Mouse (Mus musculus): ENCODE measurements around the gene Rora. TPM values are rescaled to one million over a fixed set of nuclear protein-coding genes. Genes with fewer than 3 reads are reported as not detected.
"Not testable (repeated sequence)": the region's sequence is repeated elsewhere in the genome, so short reads cannot be mapped to it uniquely, and the experiment has no call there.

Gene Rora
- polyA plus RNA-seq, 1 experiment = 4.5 TPM

DNA sequence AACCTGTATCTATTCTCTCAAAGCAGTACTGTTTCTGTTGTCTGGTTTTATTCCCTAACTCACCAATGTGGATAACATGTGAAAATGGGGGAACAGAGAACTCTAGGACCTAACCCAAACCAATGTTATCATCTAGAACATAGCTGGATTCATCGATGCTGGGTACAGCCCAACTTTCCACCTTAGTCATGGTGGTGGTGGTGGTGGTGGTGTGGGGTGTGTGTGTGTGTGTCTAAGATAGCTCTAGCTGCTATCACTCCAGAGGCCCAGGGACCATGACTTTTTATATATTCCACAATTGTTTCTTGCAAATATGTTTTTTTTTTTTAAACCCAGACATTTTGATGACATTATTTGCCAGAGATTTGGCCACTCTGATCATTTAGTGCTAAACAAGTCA lies 433.7 kb downstream of the Rora start:
- H3K27ac ChIP-seq (ENCODE audit: insufficient read depth, low read depth, low read length) = no peak overlapping the region
- no peaks in the 10 kb centered on the region for H3K36me3 ChIP-seq (ENCODE audit: control insufficient read depth, insufficient read depth, low read length)
- no peaks in the 10 kb centered on the region for H3K27me3 ChIP-seq (ENCODE audit: control insufficient read depth, insufficient read depth, low read length)
- no peaks in the 10 kb centered on the region; the same call in 1 of the 2 replicates for H3K4me1 ChIP-seq (ENCODE audit: control insufficient read depth, insufficient read depth, insufficient read length, low read length)
- no peak for TF ChIP-seq POLR2A (IDR thresholded peaks at IDR 0.05; ENCODE audit: low read depth, low read length)
- TF ChIP-seq CTCF (IDR thresholded peaks at IDR 0.05; ENCODE audit: extremely low read depth, insufficient read length, insufficient replicate concordance, low read depth, low read length) = no peak
- no peak overlapping the region for H3K4me3 ChIP-seq (ENCODE audit: low read depth, low read length)
- 90% methylated on average over 1 of the region's 1 CpGs for WGBS

DNA sequence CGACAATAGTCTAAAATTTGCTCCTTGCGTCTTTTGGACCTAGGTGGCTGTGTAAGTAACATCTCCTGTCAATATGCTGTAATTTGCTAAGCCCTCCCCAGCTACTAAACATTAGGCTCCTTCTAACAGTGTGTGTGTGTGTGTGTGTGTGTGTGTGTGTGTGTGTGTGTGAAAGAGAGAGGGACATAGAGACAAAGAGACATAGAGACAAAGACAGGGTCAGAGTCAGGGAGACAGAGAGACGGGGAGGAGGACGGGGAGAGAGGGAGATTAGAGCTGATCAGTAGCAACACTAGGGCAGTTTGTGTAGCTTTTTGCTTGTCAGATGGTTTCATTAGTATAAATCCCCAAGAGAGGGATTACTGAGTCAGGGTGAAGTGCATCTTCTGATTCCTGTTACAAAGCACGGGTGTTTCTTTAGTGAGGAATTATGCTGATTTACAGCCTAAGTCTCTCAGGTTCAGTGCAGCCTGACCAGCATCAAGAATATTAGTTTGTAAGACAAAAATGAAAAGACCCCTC lies 437.2 kb downstream of the Rora start:
- Histone ChIP-seq H3K27ac (ENCODE audit: insufficient read depth, low read depth, low read length) (no peak overlapping the region), H3K4me1 (ENCODE audit: control insufficient read depth, insufficient read depth, insufficient read length, low read length) (no peaks in the 10 kb centered on the region; the same call in 1 of the 2 replicates), H3K36me3 (ENCODE audit: control insufficient read depth, insufficient read depth, low read length) (no peaks in the 10 kb centered on the region), H3K27me3 (ENCODE audit: control insufficient read depth, insufficient read depth, low read length) (no peaks in the 10 kb centered on the region), H3K4me3 (ENCODE audit: low read depth, low read length) (no peak overlapping the region)
- TF ChIP-seq CTCF (IDR thresholded peaks at IDR 0.05; ENCODE audit: extremely low read depth, insufficient read length, insufficient replicate concordance, low read depth, low read length) (no peak), POLR2A (IDR thresholded peaks at IDR 0.05; ENCODE audit: low read depth, low read length) (no peak)
- WGBS = 86% methylated on average over 5 of the region's 5 CpGs

DNA sequence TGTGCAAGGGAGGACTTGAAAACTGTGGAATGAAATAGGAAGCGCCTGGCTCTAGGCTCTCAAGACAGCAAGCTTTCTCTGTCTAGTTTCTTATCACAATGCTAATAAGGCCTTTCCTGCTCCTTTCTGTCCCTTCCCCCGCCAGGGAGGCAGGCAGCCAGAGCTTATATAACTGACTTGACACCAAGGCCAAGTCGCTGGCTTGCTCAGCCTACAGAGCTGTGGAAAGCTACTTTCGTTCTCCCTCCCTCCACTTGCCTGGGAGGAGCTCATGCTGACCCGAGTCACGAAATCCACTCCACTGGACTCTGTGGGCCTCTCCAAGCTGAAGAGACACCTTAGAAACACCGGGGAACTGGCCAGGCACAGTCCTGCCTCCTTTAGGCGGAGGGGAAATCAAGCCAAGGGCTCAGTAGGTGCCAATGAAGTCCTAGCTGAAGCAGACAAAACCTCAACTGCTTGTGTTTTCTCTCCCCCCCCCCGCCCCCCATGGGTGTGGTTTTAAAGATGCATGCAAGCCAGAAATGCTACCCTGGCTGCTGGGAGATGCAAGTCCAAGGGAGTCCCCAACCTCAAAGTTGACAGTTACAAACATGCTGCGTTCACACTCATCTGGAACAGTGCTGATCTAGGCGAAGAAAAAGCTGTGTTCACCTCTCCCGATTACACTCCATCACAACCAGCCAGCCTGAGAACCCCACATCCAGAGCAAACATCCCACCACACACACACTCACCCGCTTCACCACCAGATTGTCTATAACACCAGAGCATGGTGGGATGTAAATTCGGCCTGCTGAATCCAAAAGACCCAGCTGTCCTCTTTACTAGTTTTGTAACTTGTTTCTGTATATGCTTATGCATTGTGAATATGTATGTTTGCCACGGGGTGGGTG lies 438.8 kb downstream of the Rora start:
- H3K27ac ChIP-seq (ENCODE audit: insufficient read depth, low read depth, low read length) = peak overlapping the region; percentile 76

DNA sequence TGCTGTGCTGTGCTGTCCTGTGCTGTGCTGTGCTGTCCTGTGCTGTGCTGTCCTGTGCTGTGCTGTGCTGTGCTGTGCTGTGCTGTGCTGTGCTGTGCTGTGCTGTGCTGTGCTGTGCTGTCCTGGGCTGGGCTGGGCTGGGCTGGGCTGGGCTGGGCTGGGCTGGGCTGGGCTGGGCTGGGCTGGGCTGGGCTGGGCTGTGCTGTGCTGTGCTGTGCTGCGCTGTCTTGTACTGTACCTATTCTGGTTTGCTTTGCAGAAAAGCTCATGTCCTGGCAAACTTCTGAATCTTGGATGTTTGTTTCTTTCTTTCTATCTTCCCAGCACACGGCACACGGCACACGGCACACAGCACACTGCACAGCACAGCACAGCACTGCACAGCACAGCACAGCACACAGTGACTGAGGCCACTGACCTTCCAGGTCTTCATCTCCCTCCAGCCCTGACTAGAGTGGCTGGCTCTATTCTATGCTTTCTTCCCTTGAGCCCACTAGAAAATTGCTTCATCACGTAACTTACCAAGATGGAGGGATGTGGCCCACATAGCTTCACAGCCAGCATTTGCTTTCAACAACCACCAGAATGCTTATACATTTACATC lies 446.7 kb downstream of the Rora start:
- not testable (repeated sequence) for H3K36me3 ChIP-seq (ENCODE audit: control insufficient read depth, insufficient read depth, low read length); H3K4me1 ChIP-seq (ENCODE audit: control insufficient read depth, insufficient read depth, insufficient read length, low read length); H3K27me3 ChIP-seq (ENCODE audit: control insufficient read depth, insufficient read depth, low read length); H3K27ac ChIP-seq (ENCODE audit: insufficient read depth, low read depth, low read length); H3K4me3 ChIP-seq (ENCODE audit: low read depth, low read length)
- WGBS = 91% methylated on average over 5 of the region's 5 CpGs

More for the DNA sequence above, 438.8 kb downstream of the Rora start:
- Histone ChIP-seq H3K4me3 (ENCODE audit: low read depth, low read length) (no peak overlapping the region), H3K36me3 (ENCODE audit: control insufficient read depth, insufficient read depth, low read length) (no peaks in the 10 kb centered on the region), H3K27me3 (ENCODE audit: control insufficient read depth, insufficient read depth, low read length) (no peaks in the 10 kb centered on the region), H3K4me1 (ENCODE audit: control insufficient read depth, insufficient read depth, insufficient read length, low read length) (no peaks in the 10 kb centered on the region; the same call in 1 of the 2 replicates)
- WGBS = 44% methylated on average over 15 of the region's 15 CpGs
- TF ChIP-seq CTCF (IDR thresholded peaks at IDR 0.05; ENCODE audit: extremely low read depth, insufficient read length, insufficient replicate concordance, low read depth, low read length) (no peak), POLR2A (IDR thresholded peaks at IDR 0.05; ENCODE audit: low read depth, low read length) (no peak)

DNA sequence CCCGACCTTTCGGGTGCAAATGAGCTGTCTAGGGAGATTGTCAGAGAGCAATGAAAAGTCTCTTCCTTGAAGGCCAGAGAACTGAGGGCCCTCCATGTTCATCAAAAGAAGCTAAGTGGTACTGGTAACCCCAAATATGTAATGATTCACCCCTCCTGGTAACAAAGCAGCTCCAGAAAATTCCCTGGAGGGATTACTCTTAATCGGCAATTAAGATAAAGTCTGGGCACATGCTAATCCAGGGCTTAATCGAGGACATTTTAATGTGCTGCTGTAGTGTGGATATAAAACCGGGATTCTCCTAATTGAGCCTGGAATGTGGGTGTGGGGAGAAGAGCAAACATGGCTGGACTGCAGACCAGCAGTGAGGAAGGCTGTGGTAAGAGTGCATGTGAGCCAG lies 450.7 kb downstream of the Rora start:
- TF ChIP-seq CTCF (IDR thresholded peaks at IDR 0.05; ENCODE audit: extremely low read depth, insufficient read length, insufficient replicate concordance, low read depth, low read length) (no peak), POLR2A (IDR thresholded peaks at IDR 0.05; ENCODE audit: low read depth, low read length) (no peak)
- Histone ChIP-seq H3K27ac (ENCODE audit: insufficient read depth, low read depth, low read length) (no peak overlapping the region), H3K4me1 (ENCODE audit: control insufficient read depth, insufficient read depth, insufficient read length, low read length) (no peaks in the 10 kb centered on the region), H3K27me3 (ENCODE audit: control insufficient read depth, insufficient read depth, low read length) (no peaks in the 10 kb centered on the region), H3K4me3 (ENCODE audit: low read depth, low read length) (no peak overlapping the region), H3K36me3 (ENCODE audit: control insufficient read depth, insufficient read depth, low read length) (no peaks in the 10 kb centered on the region)
- WGBS = 43% methylated on average over 5 of the region's 5 CpGs

DNA sequence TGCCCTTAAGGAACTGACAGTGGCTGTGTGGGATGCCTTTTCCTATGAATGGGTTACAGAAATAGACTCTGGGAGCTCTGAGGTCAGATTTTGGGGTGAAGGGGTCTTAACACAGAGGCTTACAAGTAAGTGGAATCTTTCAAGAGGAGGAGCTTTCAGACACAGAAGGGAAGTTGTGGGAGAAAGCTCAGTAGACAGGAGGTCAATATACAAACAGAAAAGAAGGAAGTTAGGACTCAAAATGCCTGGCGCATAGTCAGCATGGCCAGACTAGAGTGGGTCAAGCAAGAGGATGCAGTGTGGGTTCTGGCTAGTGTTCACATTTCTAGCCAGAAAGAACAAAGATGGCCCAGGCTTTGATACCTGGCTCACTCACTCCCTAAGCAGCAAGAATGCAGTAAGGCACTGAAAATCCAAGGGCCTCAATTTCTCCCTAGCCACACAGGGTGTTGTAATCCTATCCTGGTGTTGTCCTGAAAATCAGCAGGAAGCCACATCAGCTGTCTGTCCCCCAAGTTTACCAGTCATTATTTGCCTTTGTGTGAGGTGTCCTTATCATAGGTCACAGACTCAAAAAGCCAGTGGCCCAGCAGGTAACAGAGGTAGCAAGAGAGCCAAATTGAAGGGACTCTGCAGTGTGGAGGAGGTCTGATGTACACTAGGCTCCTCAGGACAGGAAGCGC lies 456.2 kb downstream of the Rora start:
- Histone ChIP-seq H3K4me1 (ENCODE audit: control insufficient read depth, insufficient read depth, insufficient read length, low read length) (no peaks in the 10 kb centered on the region), H3K4me3 (ENCODE audit: low read depth, low read length) (no peak overlapping the region), H3K27me3 (ENCODE audit: control insufficient read depth, insufficient read depth, low read length) (no peaks in the 10 kb centered on the region), H3K27ac (ENCODE audit: insufficient read depth, low read depth, low read length) (no peak overlapping the region), H3K36me3 (ENCODE audit: control insufficient read depth, insufficient read depth, low read length) (no peaks in the 10 kb centered on the region)
- TF ChIP-seq CTCF (IDR thresholded peaks at IDR 0.05; ENCODE audit: extremely low read depth, insufficient read length, insufficient replicate concordance, low read depth, low read length) (no peak), POLR2A (IDR thresholded peaks at IDR 0.05; ENCODE audit: low read depth, low read length) (no peak)
- WGBS = 78% methylated on average over 2 of the region's 2 CpGs

DNA sequence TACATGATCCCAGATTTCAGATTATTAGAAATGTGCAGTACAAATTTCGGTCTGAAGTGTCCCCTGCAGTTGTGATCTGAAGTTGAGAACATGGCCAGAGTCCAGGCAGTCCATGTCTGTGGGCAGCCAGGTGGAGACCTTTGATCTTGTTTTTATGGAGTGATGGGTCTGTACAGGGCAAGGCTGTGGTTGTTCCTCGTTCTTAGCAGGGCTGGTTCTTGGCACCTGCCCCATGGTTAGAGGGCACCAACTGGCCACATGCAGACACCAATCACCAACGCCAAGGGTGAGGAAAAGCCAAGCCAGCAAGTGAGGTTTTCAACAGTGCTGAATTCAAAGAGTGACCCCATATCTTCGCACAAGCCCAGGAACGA lies 456.7 kb downstream of the Rora start:
- TF ChIP-seq POLR2A (IDR thresholded peaks at IDR 0.05; ENCODE audit: low read depth, low read length) (no peak), CTCF (IDR thresholded peaks at IDR 0.05; ENCODE audit: extremely low read depth, insufficient read length, insufficient replicate concordance, low read depth, low read length) (no peak)
- WGBS = 58% methylated on average over 5 of the region's 5 CpGs
- Histone ChIP-seq H3K4me1 (ENCODE audit: control insufficient read depth, insufficient read depth, insufficient read length, low read length) (no peaks in the 10 kb centered on the region), H3K36me3 (ENCODE audit: control insufficient read depth, insufficient read depth, low read length) (no peaks in the 10 kb centered on the region), H3K4me3 (ENCODE audit: low read depth, low read length) (no peak overlapping the region), H3K27me3 (ENCODE audit: control insufficient read depth, insufficient read depth, low read length) (no peaks in the 10 kb centered on the region), H3K27ac (ENCODE audit: insufficient read depth, low read depth, low read length) (no peak overlapping the region)
